Mouse (Mus musculus): Measurements from ENCODE around the gene Tmod4. TPM values are rescaled to one million over a fixed set of nuclear protein-coding genes. Genes with fewer than 3 reads are reported as not detected.
A peak's percentile ranks its signal among the peaks of the same experiment; 100 is the strongest.
"Not testable (repeated sequence)": the region's sequence is repeated elsewhere in the genome, so short reads cannot be mapped to it uniquely, and the experiment has no call there.

Tmod4 gene
- polyA plus RNA-seq, 1 experiment from 2014 or later: 0.69 TPM

DNA sequence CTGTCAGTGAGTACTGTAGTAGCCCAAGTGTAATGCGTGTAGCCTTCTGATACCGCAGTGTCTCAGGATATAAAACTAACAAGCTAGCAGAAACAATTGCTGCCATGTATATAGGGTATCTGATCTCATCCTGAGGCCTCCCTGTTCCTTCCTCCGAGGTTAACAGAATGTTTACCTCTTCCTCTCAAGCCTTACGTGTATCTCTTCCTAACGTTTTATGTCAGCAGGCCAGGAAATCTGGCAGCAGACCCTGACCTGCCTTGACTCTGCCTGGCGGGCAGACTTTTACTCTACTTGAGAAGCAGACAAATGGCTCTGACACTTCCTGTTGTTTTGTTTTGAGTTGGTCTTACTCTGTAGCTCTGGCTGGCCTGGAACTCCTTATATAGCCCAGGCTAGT lies 2.7 kb upstream of the Tmod4 start:
- no peaks in the 10 kb centered on the region for H3K9me3 ChIP-seq
- WGBS: 83% methylated on average over 6 of the region's 6 CpGs
- H3K9ac ChIP-seq: no peak overlapping the region
- ATAC-seq (ENCODE audit: insufficient number of reproducible peaks, insufficient read depth, low FRiP score, low TSS enrichment, low read depth): no peak
- no peak overlapping the region for H3K4me3 ChIP-seq
- peaks cover 20% of the 10 kb centered on the region for H3K4me1 ChIP-seq
- no peak overlapping the region for H3K4me2 ChIP-seq
- peaks cover 63% of the 10 kb centered on the region for H3K36me3 ChIP-seq
- no peaks in the 10 kb centered on the region for H3K27me3 ChIP-seq
- peak overlapping the region; percentile 49; the same call in 1 of the 2 replicates for H3K27ac ChIP-seq

DNA sequence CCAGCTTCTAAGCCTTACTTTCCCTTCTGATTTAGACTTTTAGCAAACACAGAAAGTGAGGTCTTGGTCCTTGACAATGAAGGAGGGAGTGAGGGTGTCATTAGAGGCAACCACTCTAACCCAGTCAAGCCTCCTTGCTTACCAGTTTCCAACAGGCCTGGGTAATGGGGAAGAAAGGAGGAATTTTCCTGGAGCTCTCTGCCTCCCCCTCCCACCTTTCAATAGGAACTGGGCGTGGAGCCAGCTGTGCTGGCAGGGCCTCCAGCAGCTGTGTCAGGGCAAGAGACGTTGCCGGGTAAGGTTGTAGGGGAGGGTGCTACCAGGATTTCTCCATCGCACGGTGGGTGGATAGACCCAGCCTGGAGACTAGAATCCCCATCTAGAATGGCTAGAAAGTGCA lies 696 bp downstream of the Tmod4 start:
- no peaks in the 10 kb centered on the region for H3K27me3 ChIP-seq
- peaks cover 48% of the 10 kb centered on the region for H3K36me3 ChIP-seq
- no peak overlapping the region for H3K4me2 ChIP-seq
- no peak overlapping the region for H3K9ac ChIP-seq
- no peaks in the 10 kb centered on the region for H3K9me3 ChIP-seq
- H3K4me1 ChIP-seq: peaks cover 20% of the 10 kb centered on the region
- 18% methylated on average over 5 of the region's 5 CpGs for WGBS
- no peak overlapping the region for H3K4me3 ChIP-seq
- peak; percentile 50; the same call in 1 of the 2 replicates for ATAC-seq (ENCODE audit: insufficient number of reproducible peaks, insufficient read depth, low FRiP score, low TSS enrichment, low read depth)
- H3K27ac ChIP-seq: peak overlapping the region; percentile 63

GRCm38 (mm10) chr3:95129226-95129651 lies 5.0 kb downstream of the Tmod4 start:
- Histone ChIP-seq H3K9me3 (no peaks in the 10 kb centered on the region), H3K9ac (peak overlapping the region; percentile 47; the same call in 1 of the 2 replicates), H3K27me3 (no peaks in the 10 kb centered on the region), H3K4me2 (no peak overlapping the region), H3K4me3 (no peak overlapping the region), H3K27ac (no peak overlapping the region), H3K36me3 (peaks cover 33% of the 10 kb centered on the region), H3K4me1 (peaks cover 20% of the 10 kb centered on the region)
- 69% methylated on average over 6 of the region's 6 CpGs for WGBS
- no peak for ATAC-seq (ENCODE audit: insufficient number of reproducible peaks, insufficient read depth, low FRiP score, low TSS enrichment, low read depth)

DNA sequence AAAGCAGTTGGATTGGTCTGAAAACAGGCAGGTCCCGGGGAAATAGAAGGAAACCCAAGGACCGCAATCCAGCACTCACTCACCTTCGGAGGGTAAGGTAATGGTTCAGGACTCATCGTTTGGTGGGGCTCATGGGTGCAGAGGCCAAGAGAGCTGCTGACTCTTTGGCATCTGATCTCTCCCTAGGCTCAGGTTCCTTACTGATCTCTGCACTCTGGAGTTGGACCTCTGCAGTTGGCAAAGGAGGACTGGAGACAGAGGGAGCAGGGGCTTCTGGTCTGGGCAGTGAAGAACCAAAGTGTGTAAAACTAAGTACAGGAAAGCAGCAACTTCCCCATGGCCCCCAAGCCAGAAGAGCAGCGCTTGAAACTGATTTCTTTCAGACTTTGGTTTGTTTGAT lies 5.8 kb downstream of the Tmod4 start:
- Histone ChIP-seq H3K4me3 (no peak overlapping the region), H3K9ac (no peak overlapping the region), H3K4me1 (peaks cover 14% of the 10 kb centered on the region), H3K9me3 (no peaks in the 10 kb centered on the region), H3K36me3 (peaks cover 33% of the 10 kb centered on the region), H3K27me3 (no peaks in the 10 kb centered on the region), H3K27ac (no peak overlapping the region), H3K4me2 (no peak overlapping the region)
- no peak for ATAC-seq (ENCODE audit: insufficient number of reproducible peaks, insufficient read depth, low FRiP score, low TSS enrichment, low read depth)
- WGBS: 81% methylated on average over 5 of the region's 5 CpGs

GRCm38 (mm10) chr3:95132389-95132788 lies 8.1 kb downstream of the Tmod4 start:
- H3K27ac ChIP-seq; ATAC-seq (ENCODE audit: insufficient number of reproducible peaks, insufficient read depth, low FRiP score, low TSS enrichment, low read depth); H3K9me3 ChIP-seq; H3K4me2 ChIP-seq; H3K27me3 ChIP-seq; H3K9ac ChIP-seq: not testable (repeated sequence)
- WGBS: 86% methylated on average over 2 of the region's 2 CpGs
- peaks cover 20% of the 10 kb centered on the region for H3K4me1 ChIP-seq
- H3K36me3 ChIP-seq: peaks cover 33% of the 10 kb centered on the region
- peak overlapping the region; percentile 71; the same call in 1 of the 2 replicates for H3K4me3 ChIP-seq

DNA sequence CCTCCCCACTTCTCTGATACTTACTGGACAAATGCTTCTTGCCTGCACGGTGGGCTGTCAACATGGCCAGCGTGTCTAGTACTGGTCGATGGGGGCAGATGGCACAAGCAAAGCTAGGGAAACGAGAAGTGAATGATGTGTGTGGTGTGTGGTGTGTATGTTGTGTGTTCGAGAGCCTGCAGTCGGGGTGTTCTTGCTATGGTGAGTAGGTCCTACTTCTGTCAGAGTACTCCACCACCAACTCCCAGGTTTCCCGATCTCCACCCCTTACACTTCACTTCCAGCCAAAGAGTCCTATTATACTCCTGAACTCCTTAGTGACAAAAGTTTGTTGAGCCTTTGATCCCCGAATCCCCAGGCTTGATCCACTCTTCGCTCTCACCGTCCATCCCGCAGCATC lies 8.9 kb downstream of the Tmod4 start:
- no peaks in the 10 kb centered on the region for H3K27me3 ChIP-seq
- H3K4me1 ChIP-seq: peaks cover 20% of the 10 kb centered on the region
- no peaks in the 10 kb centered on the region for H3K9me3 ChIP-seq
- H3K36me3 ChIP-seq: peaks cover 35% of the 10 kb centered on the region
- H3K9ac ChIP-seq: peak overlapping the region; percentile 86
- ATAC-seq (ENCODE audit: insufficient number of reproducible peaks, insufficient read depth, low FRiP score, low TSS enrichment, low read depth): no peak
- WGBS: 57% methylated on average over 11 of the region's 11 CpGs
- H3K27ac ChIP-seq: peak overlapping the region; percentile 85
- H3K4me3 ChIP-seq: peak overlapping the region; percentile 71
- H3K4me2 ChIP-seq: peak overlapping the region; percentile 85

- under 1% methylated on average over 20 of the region's 20 CpGs for WGBS
Measured at GRCm38 (mm10) chr3:95133680-95134101, 9.4 kb downstream of the Tmod4 start, which contains the start of the genes Scnm1 and Lysmd1. Gene Scnm1, minus strand, starts transcription at chr3:95134011. Gene Lysmd1, plus strand, starts transcription at chr3:95134088.

GRCm38 (mm10) chr3:95134133-95134532 lies 9.9 kb downstream of the Tmod4 start:
- H3K27ac ChIP-seq, H3K9ac ChIP-seq: not testable (repeated sequence)
- peak overlapping the region; percentile 71 for H3K4me3 ChIP-seq

More at GRCm38 (mm10) chr3:95133680-95134101, 9.4 kb downstream of the Tmod4 start, which contains the start of the genes Scnm1 and Lysmd1:
- peak within 1 kb of the TSS; percentile 85 for H3K27ac ChIP-seq
- H3K4me3 ChIP-seq: peak within 1 kb of the TSS; percentile 71
- peaks cover 20% of the 10 kb centered on the region for H3K4me1 ChIP-seq
- H3K9me3 ChIP-seq: no peaks in the 10 kb centered on the region
- H3K27me3 ChIP-seq: no peaks in the 10 kb centered on the region
- H3K36me3 ChIP-seq: peaks cover 30% of the 10 kb centered on the region
- H3K9ac ChIP-seq: peak within 1 kb of the TSS; percentile 86
- peak within 1 kb of the TSS; percentile 85 for H3K4me2 ChIP-seq
- ATAC-seq (ENCODE audit: insufficient number of reproducible peaks, insufficient read depth, low FRiP score, low TSS enrichment, low read depth): peak; percentile 85

GRCm38 (mm10) chr3:95135023-95135422 lies 10.7 kb downstream of the Tmod4 start:
- Histone ChIP-seq H3K4me1 (peaks cover 20% of the 10 kb centered on the region), H3K9ac (peak overlapping the region; percentile 51), H3K27ac (no peak overlapping the region), H3K4me2 (peak overlapping the region; percentile 65), H3K9me3 (no peaks in the 10 kb centered on the region), H3K4me3 (peak overlapping the region; percentile 41), H3K36me3 (peaks cover 26% of the 10 kb centered on the region), H3K27me3 (no peaks in the 10 kb centered on the region)
- 30% methylated on average over 6 of the region's 6 CpGs for WGBS
- no peak for ATAC-seq (ENCODE audit: insufficient number of reproducible peaks, insufficient read depth, low FRiP score, low TSS enrichment, low read depth)

More at GRCm38 (mm10) chr3:95134133-95134532, 9.9 kb downstream of the Tmod4 start:
- peaks cover 20% of the 10 kb centered on the region for H3K4me1 ChIP-seq
- H3K27me3 ChIP-seq, H3K9me3 ChIP-seq, H3K4me2 ChIP-seq: not testable (repeated sequence)
- ATAC-seq (ENCODE audit: insufficient number of reproducible peaks, insufficient read depth, low FRiP score, low TSS enrichment, low read depth): 0 out of 2 replicates have a peak, but pooled peaks have one; percentile 34
- WGBS: no CpG with 5 or more reads among the region's 12 CpGs
- H3K36me3 ChIP-seq: peaks cover 26% of the 10 kb centered on the region

DNA sequence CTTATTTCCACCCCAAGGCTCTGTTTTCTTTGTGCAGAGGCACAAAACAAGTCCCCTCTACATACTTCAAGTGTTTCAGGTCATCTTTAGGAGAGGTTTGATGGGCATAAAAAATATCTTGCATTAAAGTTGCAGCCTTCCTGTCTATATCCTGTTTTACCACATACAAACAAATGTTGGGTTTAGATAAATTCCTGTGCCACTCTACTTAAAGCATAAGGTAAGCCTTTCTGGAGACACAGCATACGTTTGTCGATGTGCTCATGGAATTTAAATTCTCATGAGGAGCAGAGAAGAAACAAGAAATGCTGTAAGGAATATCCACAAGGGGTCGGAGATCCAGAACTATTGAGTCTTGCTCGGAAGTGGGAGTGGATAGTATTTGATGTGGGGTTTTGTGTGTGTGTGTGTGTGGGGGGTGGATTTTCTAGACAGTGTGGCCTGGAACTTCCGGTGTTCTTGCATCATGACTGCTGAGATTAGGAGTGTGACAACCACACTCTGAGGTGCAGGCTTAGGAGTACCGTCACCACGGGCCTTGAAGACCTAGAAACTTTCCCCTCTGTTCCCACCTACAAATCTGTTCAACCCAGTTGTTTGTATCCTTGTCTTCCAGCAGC lies 11.3 kb downstream of the Tmod4 start:
- H3K27ac ChIP-seq: no peak overlapping the region
- peaks cover 31% of the 10 kb centered on the region for H3K36me3 ChIP-seq
- ATAC-seq (ENCODE audit: insufficient number of reproducible peaks, insufficient read depth, low FRiP score, low TSS enrichment, low read depth): no peak
- H3K4me2 ChIP-seq: peak overlapping the region; percentile 65
- peak overlapping the region; percentile 51 for H3K9ac ChIP-seq
- no peaks in the 10 kb centered on the region for H3K9me3 ChIP-seq
- no peaks in the 10 kb centered on the region for H3K27me3 ChIP-seq
- H3K4me1 ChIP-seq: peaks cover 20% of the 10 kb centered on the region
- H3K4me3 ChIP-seq: peak overlapping the region; percentile 41
- WGBS: 80% methylated on average over 7 of the region's 7 CpGs

DNA sequence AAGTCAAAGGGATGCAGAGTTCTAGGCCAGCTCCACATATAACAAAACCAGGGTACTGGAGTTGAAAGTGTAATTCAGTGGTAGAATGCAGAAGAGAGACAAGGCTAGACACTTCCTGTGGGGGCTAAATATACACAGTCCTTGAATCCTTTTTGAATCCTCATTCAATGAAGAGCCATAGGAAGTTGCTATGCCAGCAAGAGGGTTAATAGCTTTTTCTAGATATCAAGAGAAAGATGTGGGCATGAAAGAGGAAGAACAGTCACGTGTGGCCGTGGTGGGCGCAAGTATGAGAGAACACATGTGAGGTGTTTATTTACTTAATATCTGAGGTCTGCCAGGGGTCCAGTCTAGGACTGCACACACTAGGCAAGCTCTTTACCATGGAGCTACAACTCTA lies 12.1 kb downstream of the Tmod4 start:
- Histone ChIP-seq H3K36me3 (peaks cover 34% of the 10 kb centered on the region), H3K4me3 (no peak overlapping the region), H3K27ac (no peak overlapping the region), H3K9me3 (no peaks in the 10 kb centered on the region), H3K27me3 (no peaks in the 10 kb centered on the region), H3K4me1 (peaks cover 20% of the 10 kb centered on the region), H3K4me2 (no peak overlapping the region), H3K9ac (no peak overlapping the region)
- no peak for ATAC-seq (ENCODE audit: insufficient number of reproducible peaks, insufficient read depth, low FRiP score, low TSS enrichment, low read depth)
- WGBS: 89% methylated on average over 3 of the region's 3 CpGs

Data from embryonic facial prominence, embryonic 13.5 days (tissue).